Mouse (Mus musculus): Measurements from ENCODE around the gene Adcyap1r1.

Adcyap1r1 gene

GRCm38 (mm10) chr6:55451771-55452371, at the start of gene Adcyap1r1:
Gene Adcyap1r1 (plus strand): TSS chr6:55451978.
- DNase-seq = no peak

GRCm38 (mm10) chr6:55402041-55402776, 49.6 kb upstream of the Adcyap1r1 start:
- DNase-seq = no peak

GRCm38 (mm10) chr6:55403411-55404309, 48.1 kb upstream of the Adcyap1r1 start:
- no peak for DNase-seq

GRCm38 (mm10) chr6:55404421-55404990, 47.3 kb upstream of the Adcyap1r1 start:
- DNase-seq = no peak

- DNase-seq = no peak
These were observed 44.4 kb upstream of the Adcyap1r1 start for GRCm38 (mm10) chr6:55407345-55407744.

- no peak for DNase-seq
These were observed 41.5 kb upstream of the Adcyap1r1 start for GRCm38 (mm10) chr6:55410119-55410775.

- DNase-seq = no peak
These were observed 40.8 kb upstream of the Adcyap1r1 start for GRCm38 (mm10) chr6:55410977-55411376.

- DNase-seq = no peak
These were observed 35.6 kb upstream of the Adcyap1r1 start for GRCm38 (mm10) chr6:55416202-55416601.

GRCm38 (mm10) chr6:55418746-55419410, 32.9 kb upstream of the Adcyap1r1 start:
- no peak for DNase-seq

- no peak for DNase-seq
These were observed 31.4 kb upstream of the Adcyap1r1 start for GRCm38 (mm10) chr6:55420411-55420810.

GRCm38 (mm10) chr6:55420869-55421361, 30.9 kb upstream of the Adcyap1r1 start:
- DNase-seq = no peak

GRCm38 (mm10) chr6:55432121-55432520, 19.7 kb upstream of the Adcyap1r1 start:
- DNase-seq = no peak

GRCm38 (mm10) chr6:55434360-55434759, 17.4 kb upstream of the Adcyap1r1 start:
- no peak for DNase-seq

GRCm38 (mm10) chr6:55435266-55436159, 16.3 kb upstream of the Adcyap1r1 start:
- no peak for DNase-seq

GRCm38 (mm10) chr6:55437919-55438318, 13.9 kb upstream of the Adcyap1r1 start:
- DNase-seq = no peak

- DNase-seq = no peak
These were observed 12.9 kb upstream of the Adcyap1r1 start for GRCm38 (mm10) chr6:55438837-55439236.

GRCm38 (mm10) chr6:55443927-55444688, 7.7 kb upstream of the Adcyap1r1 start:
- no peak for DNase-seq

GRCm38 (mm10) chr6:55444721-55445120, 7.1 kb upstream of the Adcyap1r1 start:
- DNase-seq = no peak

GRCm38 (mm10) chr6:55448199-55448598, 3.6 kb upstream of the Adcyap1r1 start:
- DNase-seq = no peak

Measured in kidney, adult 9 months (tissue).